Mouse (Mus musculus) embryo, embryonic 11 days (tissue): Measurements from ENCODE around the gene Krt14.

Source experiments
- DNase-seq: peaks from one replicate; pipeline ENCODE4 v3.0.0-alpha.2; 2015

Krt14 gene

GRCm38 (mm10) chr11:100157908-100158477, 49.4 kb downstream of the Krt14 start:
- DNase-seq, result no peak

- DNase-seq, result no peak
Observed at GRCm38 (mm10) chr11:100157331-100157730, 50.0 kb downstream of the Krt14 start.

- no peak for DNase-seq
Observed at GRCm38 (mm10) chr11:100155497-100156255, 51.7 kb downstream of the Krt14 start.
